Mouse (Mus musculus) intestine, embryonic 16.5 days (tissue): Measurements from ENCODE around the gene Lmod1. TPM values are rescaled to one million over a fixed set of nuclear protein-coding genes. Genes with fewer than 3 reads are reported as not detected.

Experiments used
- ATAC-seq: fragments of 200-750 bp; cut with Nextera tagmentation; 2 replicates; pipeline ENCODE4 v1.8.0; 2017; ENCODE audit warnings: moderate TSS enrichment, moderate library complexity
- H3K27ac ChIP-seq: fragments of 300-500 bp; sonication (generic); 2 replicates; pipeline ENCODE4 v1.5.1; 2014; ENCODE audit warnings: mild to moderate bottlenecking, low read length
- H3K27me3 ChIP-seq: fragments of 300-500 bp; sonication (generic); replicated peaks from 2 replicates; pipeline ENCODE4 v1.6.1; 2014; ENCODE audit warnings: low read length, control low read depth, mixed read lengths; ENCODE audit not compliant: control insufficient read depth, insufficient read depth
- H3K36me3 ChIP-seq: fragments of 300-500 bp; sonication (generic); 2 replicates; pipeline ENCODE4 v1.6.1; 2014; ENCODE audit warnings: low read length, control low read depth; ENCODE audit not compliant: control insufficient read depth, insufficient read depth
- H3K4me1 ChIP-seq: fragments of 300-500 bp; sonication (generic); 2 replicates; pipeline ENCODE4 v1.6.1; 2014; ENCODE audit warnings: low read length, control low read depth, mixed read lengths; ENCODE audit not compliant: control insufficient read depth, insufficient read depth
- H3K4me2 ChIP-seq: fragments of 300-500 bp; sonication (generic); 2 replicates; pipeline ENCODE4 v1.6.1; 2014; ENCODE audit warnings: low read depth, low read length, control low read depth
- H3K4me3 ChIP-seq: fragments of 300-500 bp; sonication (generic); 2 replicates; pipeline ENCODE4 v1.5.1; 2014; ENCODE audit warnings: mild to moderate bottlenecking, low read length
- H3K9ac ChIP-seq: fragments of 300-500 bp; sonication (generic); 2 replicates; pipeline ENCODE4 v1.6.1; 2014; ENCODE audit warnings: low read depth, low read length
- H3K9me3 ChIP-seq: fragments of 300-500 bp; sonication (generic); 2 replicates; pipeline ENCODE4 v1.6.1; 2016; ENCODE audit warnings: low read length, control low read depth; ENCODE audit not compliant: control insufficient read depth
- WGBS: fragments of 180-500 bp; shearing (Covaris S2); extraction: QIAGEN DNeasy Blood & Tissue Kit; methylation state at CpG from one replicate; pipeline ENCODE4 v1.1.7; 2014; 5-methylcytosine and 5-hydroxymethylcytosine counted together
- polyA plus RNA-seq: library from polyadenylated mRNA; unstranded; fragments of >200 nt; fragmentation: Nextera tagmentation; extraction: Ambion mirVana; gene quantifications from 2 replicates; pipeline ENCODE4 v1.2.1, GENCODE M21; 2015

Gene Lmod1
- polyA plus RNA-seq, 1 experiment from 2014 or later, result 11.7 TPM

GRCm38 (mm10) chr1:135312201-135312600 lies 12.4 kb upstream of the Lmod1 start:
- H3K4me3 ChIP-seq, result peak overlapping the region; percentile 93
- ATAC-seq, result no peak

GRCm38 (mm10) chr1:135313284-135314031 lies 11.1 kb upstream of the Lmod1 start, which contains the start of gene Timm17a:
Gene Timm17a, minus strand, starts transcription at chr1:135313778.
- under 1% methylated on average over 51 of the region's 51 CpGs for WGBS
- no peaks in the 10 kb centered on the region for H3K9me3 ChIP-seq
- peak within 1 kb of the TSS; percentile 99 for H3K9ac ChIP-seq

More at GRCm38 (mm10) chr1:135312201-135312600, 12.4 kb upstream of the Lmod1 start:
- H3K9me3 ChIP-seq, result no peaks in the 10 kb centered on the region
- peak overlapping the region; percentile 68 for H3K4me2 ChIP-seq
- peak overlapping the region; percentile 99 for H3K9ac ChIP-seq
- H3K36me3 ChIP-seq, result peaks cover 14% of the 10 kb centered on the region
- H3K27me3 ChIP-seq, result no peaks in the 10 kb centered on the region
- H3K27ac ChIP-seq, result no peak overlapping the region
- H3K4me1 ChIP-seq, result peaks cover 20% of the 10 kb centered on the region
- 73% methylated on average over 4 of the region's 4 CpGs for WGBS

GRCm38 (mm10) chr1:135323367-135323901 lies 1.2 kb upstream of the Lmod1 start:
- Histone ChIP-seq H3K4me2 (no peak overlapping the region), H3K27ac (no peak overlapping the region), H3K4me3 (no peak overlapping the region), H3K4me1 (0 out of 2 replicates have a peak, but pooled peaks cover 3% of the 10 kb centered on the region), H3K27me3 (no peaks in the 10 kb centered on the region), H3K9me3 (no peaks in the 10 kb centered on the region), H3K9ac (no peak overlapping the region), H3K36me3 (no peaks in the 10 kb centered on the region)
- 68% methylated on average over 7 of the region's 7 CpGs for WGBS
- peak; percentile 35; the same call in 1 of the 2 replicates for ATAC-seq

More at GRCm38 (mm10) chr1:135313284-135314031, 11.1 kb upstream of the Lmod1 start, which contains the start of gene Timm17a:
- Histone ChIP-seq H3K4me2 (peak within 1 kb of the TSS; percentile 71), H3K4me1 (peaks cover 20% of the 10 kb centered on the region), H3K27ac (peak within 1 kb of the TSS; percentile 90), H3K4me3 (peak within 1 kb of the TSS; percentile 93), H3K27me3 (no peaks in the 10 kb centered on the region), H3K36me3 (peaks cover 9% of the 10 kb centered on the region; the same call in 1 of the 2 replicates)
- peak; percentile 100 for ATAC-seq

DNA sequence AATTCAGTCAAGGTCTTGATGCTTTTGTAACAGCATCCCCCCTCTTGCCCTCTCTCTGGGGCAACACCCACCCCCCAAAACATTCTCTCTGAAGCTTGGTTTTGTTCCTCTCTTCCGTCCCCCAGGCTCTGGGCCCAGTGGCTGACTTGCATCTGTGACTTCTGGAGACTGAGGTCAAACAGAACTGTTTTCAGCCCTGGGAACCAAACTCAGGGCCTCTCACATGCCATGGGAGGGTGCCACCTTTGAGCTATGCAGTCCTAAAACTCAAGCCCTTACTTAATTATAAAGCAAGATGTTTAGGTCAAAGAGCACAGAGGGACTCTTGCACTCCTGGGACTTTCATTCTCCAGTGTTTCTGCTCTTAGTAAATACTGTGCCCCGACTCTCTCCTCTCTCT lies 1.3 kb downstream of the Lmod1 start:
- ATAC-seq, result no peak
- H3K4me3 ChIP-seq, result peak overlapping the region; percentile 33
- no peaks in the 10 kb centered on the region for H3K27me3 ChIP-seq
- H3K4me1 ChIP-seq, result 0 out of 2 replicates have a peak, but pooled peaks cover 3% of the 10 kb centered on the region
- H3K36me3 ChIP-seq, result no peaks in the 10 kb centered on the region
- 87% methylated on average over 2 of the region's 2 CpGs for WGBS
- no peak overlapping the region for H3K27ac ChIP-seq
- H3K4me2 ChIP-seq, result peak overlapping the region; percentile 33
- peak overlapping the region; percentile 14 for H3K9ac ChIP-seq
- no peaks in the 10 kb centered on the region for H3K9me3 ChIP-seq

GRCm38 (mm10) chr1:135328368-135328767 lies 3.8 kb downstream of the Lmod1 start:
- H3K9ac ChIP-seq, result no peak overlapping the region
- WGBS, result 61% methylated on average over 5 of the region's 5 CpGs
- no peak overlapping the region for H3K27ac ChIP-seq
- no peak for ATAC-seq
- no peaks in the 10 kb centered on the region for H3K36me3 ChIP-seq
- no peak overlapping the region for H3K4me3 ChIP-seq
- H3K4me1 ChIP-seq, result 0 out of 2 replicates have a peak, but pooled peaks cover 3% of the 10 kb centered on the region
- H3K27me3 ChIP-seq, result no peaks in the 10 kb centered on the region
- no peak overlapping the region for H3K4me2 ChIP-seq
- no peaks in the 10 kb centered on the region for H3K9me3 ChIP-seq

GRCm38 (mm10) chr1:135330578-135330977 lies 6.0 kb downstream of the Lmod1 start:
- ATAC-seq, result no peak
- H3K27ac ChIP-seq, result no peak overlapping the region
- 50% methylated on average over 6 of the region's 6 CpGs for WGBS
- H3K4me1 ChIP-seq, result no peaks in the 10 kb centered on the region
- no peak overlapping the region for H3K4me2 ChIP-seq
- H3K36me3 ChIP-seq, result no peaks in the 10 kb centered on the region
- no peak overlapping the region for H3K4me3 ChIP-seq
- no peaks in the 10 kb centered on the region for H3K27me3 ChIP-seq
- H3K9ac ChIP-seq, result no peak overlapping the region
- no peaks in the 10 kb centered on the region for H3K9me3 ChIP-seq

- no peaks in the 10 kb centered on the region; the same call in 1 of the 2 replicates for H3K4me1 ChIP-seq
- WGBS, result 62% methylated on average over 8 of the region's 8 CpGs
- H3K9me3 ChIP-seq, result no peaks in the 10 kb centered on the region
- no peaks in the 10 kb centered on the region for H3K36me3 ChIP-seq
- no peak overlapping the region for H3K4me2 ChIP-seq
- no peaks in the 10 kb centered on the region for H3K27me3 ChIP-seq
- H3K9ac ChIP-seq, result no peak overlapping the region
- no peak overlapping the region for H3K27ac ChIP-seq
- no peak for ATAC-seq
- no peak overlapping the region for H3K4me3 ChIP-seq
Measured at GRCm38 (mm10) chr1:135341947-135342346, 17.3 kb downstream of the Lmod1 start.

GRCm38 (mm10) chr1:135344026-135344425 lies 19.4 kb downstream of the Lmod1 start:
- Histone ChIP-seq H3K9ac (no peak overlapping the region), H3K4me3 (no peak overlapping the region), H3K27me3 (no peaks in the 10 kb centered on the region), H3K27ac (no peak overlapping the region), H3K4me1 (peaks cover 4% of the 10 kb centered on the region; the same call in 1 of the 2 replicates), H3K4me2 (no peak overlapping the region), H3K36me3 (no peaks in the 10 kb centered on the region), H3K9me3 (no peaks in the 10 kb centered on the region)
- 60% methylated on average over 4 of the region's 4 CpGs for WGBS
- no peak for ATAC-seq

DNA sequence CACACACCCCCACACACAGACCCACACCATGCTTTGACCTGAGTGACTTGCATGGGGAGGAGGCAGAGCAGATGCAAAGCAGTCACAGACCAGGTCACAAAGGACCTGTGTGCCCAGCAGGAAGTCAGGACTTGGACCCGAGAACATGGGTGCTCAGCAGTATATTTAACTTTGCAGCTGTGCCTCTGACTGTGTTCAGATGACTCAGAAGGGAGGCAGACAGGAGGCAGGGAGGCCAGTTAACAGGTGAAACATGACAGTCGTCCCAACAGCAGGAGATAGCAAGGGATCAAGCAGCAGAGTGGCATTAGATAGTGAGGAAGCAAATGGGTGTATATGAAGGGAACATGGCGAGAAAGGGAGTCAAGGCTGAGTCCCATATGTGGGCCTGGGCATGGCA lies 22.3 kb downstream of the Lmod1 start:
- Histone ChIP-seq H3K27me3 (no peaks in the 10 kb centered on the region), H3K4me3 (no peak overlapping the region), H3K36me3 (no peaks in the 10 kb centered on the region), H3K9me3 (no peaks in the 10 kb centered on the region), H3K27ac (peak overlapping the region; percentile 29; the same call in 1 of the 2 replicates), H3K9ac (no peak overlapping the region), H3K4me2 (no peak overlapping the region), H3K4me1 (peaks cover 4% of the 10 kb centered on the region; the same call in 1 of the 2 replicates)
- ATAC-seq, result no peak
- WGBS, result 66% methylated on average over 3 of the region's 3 CpGs
